Mouse (Mus musculus) forebrain, embryonic 16.5 days (tissue): ENCODE results near the gene Dct. TPM values are rescaled to one million over a fixed set of nuclear protein-coding genes. Genes with fewer than 3 reads are reported as not detected.

Source experiments
- ATAC-seq: fragments of 200-750 bp; cut with Nextera tagmentation; 2 replicates; pipeline ENCODE4 v1.8.0; 2017; ENCODE audit warnings: mild to moderate bottlenecking, moderate library complexity
- H3K27ac ChIP-seq: fragments of 300-500 bp; sonication (generic); 2 replicates; pipeline ENCODE4 v1.5.1; 2014; ENCODE audit warnings: low read length, control low read depth
- H3K27me3 ChIP-seq: fragments of 300-500 bp; sonication (generic); replicated peaks from 2 replicates; pipeline ENCODE4 v1.6.1; 2014; ENCODE audit warnings: low read length; ENCODE audit not compliant: control insufficient read depth, insufficient read depth
- H3K36me3 ChIP-seq: fragments of 300-500 bp; sonication (generic); 2 replicates; pipeline ENCODE4 v1.6.1; 2014; ENCODE audit not compliant: control insufficient read depth, insufficient read depth
- H3K4me1 ChIP-seq: fragments of 300-500 bp; sonication (generic); replicated peaks from 2 replicates; pipeline ENCODE4 v1.6.1; 2014; ENCODE audit warnings: low read length; ENCODE audit not compliant: control insufficient read depth, insufficient read depth
- H3K4me2 ChIP-seq: fragments of 300-500 bp; sonication (generic); 2 replicates; pipeline ENCODE4 v1.6.1; 2014; ENCODE audit warnings: mild to moderate bottlenecking, low read length, control low read depth
- H3K4me3 ChIP-seq: fragments of 300-500 bp; sonication (generic); replicated peaks from 2 replicates; pipeline ENCODE4 v1.5.1; 2014; ENCODE audit warnings: mild to moderate bottlenecking, low read length, control low read depth
- H3K9ac ChIP-seq: fragments of 300-500 bp; sonication (generic); replicated peaks from 2 replicates; pipeline ENCODE4 v1.6.1; 2014; ENCODE audit warnings: low read depth, low read length, control low read depth
- H3K9me3 ChIP-seq: fragments of 300-500 bp; sonication (generic); 2 replicates; pipeline ENCODE4 v1.6.1; 2016; ENCODE audit warnings: low read length; ENCODE audit not compliant: control insufficient read depth
- WGBS: fragments of 180-500 bp; shearing (Covaris S2); extraction: QIAGEN DNeasy Blood & Tissue Kit; methylation state at CpG from one replicate; pipeline ENCODE4 v1.1.7; 2014; 5-methylcytosine and 5-hydroxymethylcytosine counted together
- polyA plus RNA-seq: library from polyadenylated mRNA; unstranded; fragments of >200 nt; fragmentation: Nextera tagmentation; extraction: Ambion mirVana; gene quantifications from 2 replicates; pipeline ENCODE4 v1.2.1, GENCODE M21; 2015

The Dct gene
- polyA plus RNA-seq, 1 experiment from 2014 or later: 6.3 TPM

DNA sequence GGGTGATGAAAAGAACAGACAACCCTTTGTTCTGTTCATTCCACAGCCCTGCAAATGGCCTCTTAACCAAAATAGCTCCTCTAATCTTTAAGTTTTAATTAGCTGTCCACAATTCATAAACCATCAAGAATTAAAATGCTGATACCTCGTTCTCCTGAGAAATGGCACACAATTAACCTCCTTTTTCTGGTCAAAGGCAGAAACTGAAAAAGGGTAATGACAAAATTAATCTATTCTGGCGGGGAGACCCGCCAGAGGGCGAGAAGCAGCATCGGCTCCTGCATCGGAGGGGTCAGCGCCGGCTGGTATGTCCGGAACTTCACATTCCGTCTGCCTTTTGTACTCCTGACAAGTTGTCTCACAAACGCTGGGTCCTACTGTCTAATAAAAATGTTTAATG lies 28.6 kb upstream of the Dct start:
- Histone ChIP-seq H3K4me3 (no peak overlapping the region), H3K4me2 (no peak overlapping the region), H3K36me3 (no peaks in the 10 kb centered on the region), H3K4me1 (no peaks in the 10 kb centered on the region), H3K27me3 (no peaks in the 10 kb centered on the region), H3K9me3 (no peaks in the 10 kb centered on the region), H3K27ac (no peak overlapping the region), H3K9ac (no peak overlapping the region)
- ATAC-seq: no peak
- 4% methylated on average over 11 of the region's 11 CpGs for WGBS

- no peaks in the 10 kb centered on the region for H3K9me3 ChIP-seq
- no peak overlapping the region for H3K4me2 ChIP-seq
- H3K27ac ChIP-seq: no peak overlapping the region
- no peaks in the 10 kb centered on the region for H3K27me3 ChIP-seq
- no peak overlapping the region for H3K4me3 ChIP-seq
- H3K4me1 ChIP-seq: 0 out of 2 replicates have a peak, but pooled peaks cover 2% of the 10 kb centered on the region
- 59% methylated on average over 12 of the region's 12 CpGs for WGBS
- H3K36me3 ChIP-seq: no peaks in the 10 kb centered on the region
- peak; percentile 63 for ATAC-seq
- no peak overlapping the region for H3K9ac ChIP-seq
Observed at GRCm38 (mm10) chr14:118070100-118070499, 18.1 kb upstream of the Dct start.

GRCm38 (mm10) chr14:118069439-118070079 lies 17.5 kb upstream of the Dct start:
- Histone ChIP-seq H3K4me2 (no peak overlapping the region), H3K4me1 (0 out of 2 replicates have a peak, but pooled peaks cover 2% of the 10 kb centered on the region), H3K27me3 (no peaks in the 10 kb centered on the region), H3K36me3 (no peaks in the 10 kb centered on the region), H3K4me3 (no peak overlapping the region), H3K9me3 (no peaks in the 10 kb centered on the region), H3K27ac (no peak overlapping the region), H3K9ac (no peak overlapping the region)
- 79% methylated on average over 12 of the region's 12 CpGs for WGBS
- no peak for ATAC-seq

- H3K4me3 ChIP-seq: no peak overlapping the region
- H3K4me1 ChIP-seq: no peaks in the 10 kb centered on the region
- no peaks in the 10 kb centered on the region for H3K27me3 ChIP-seq
- H3K4me2 ChIP-seq: no peak overlapping the region
- no peak overlapping the region for H3K27ac ChIP-seq
- H3K36me3 ChIP-seq: no peaks in the 10 kb centered on the region
- no peaks in the 10 kb centered on the region for H3K9me3 ChIP-seq
- H3K9ac ChIP-seq: no peak overlapping the region
- peak; percentile 68; the same call in 1 of the 2 replicates for ATAC-seq
- WGBS: 79% methylated on average over 7 of the region's 7 CpGs
Observed at GRCm38 (mm10) chr14:118061766-118062432, 9.9 kb upstream of the Dct start.

DNA sequence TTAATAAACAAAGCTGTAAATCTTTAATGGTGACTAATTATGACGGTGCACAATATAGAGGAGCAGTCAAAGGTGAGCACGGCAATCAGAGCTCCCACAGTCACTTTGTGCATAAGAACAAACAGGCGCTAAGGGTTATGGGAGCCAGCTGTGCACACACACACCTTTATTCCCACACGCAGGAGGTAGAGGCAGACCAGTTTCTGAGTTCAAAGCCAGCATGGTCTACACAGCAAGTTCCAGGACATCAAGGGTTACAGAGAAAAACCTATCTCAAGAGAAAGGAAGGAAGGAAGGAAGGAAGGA lies 6.5 kb upstream of the Dct start:
- no peak overlapping the region for H3K27ac ChIP-seq
- 88% methylated on average over 4 of the region's 4 CpGs for WGBS
- no peaks in the 10 kb centered on the region for H3K27me3 ChIP-seq
- H3K9ac ChIP-seq: no peak overlapping the region
- H3K4me1 ChIP-seq: no peaks in the 10 kb centered on the region
- no peaks in the 10 kb centered on the region for H3K9me3 ChIP-seq
- H3K4me3 ChIP-seq: no peak overlapping the region
- ATAC-seq: no peak
- no peak overlapping the region for H3K4me2 ChIP-seq
- H3K36me3 ChIP-seq: no peaks in the 10 kb centered on the region

GRCm38 (mm10) chr14:118057696-118058580 lies 5.9 kb upstream of the Dct start:
- 89% methylated on average over 25 of the region's 25 CpGs for WGBS
- no peaks in the 10 kb centered on the region for H3K36me3 ChIP-seq
- no peaks in the 10 kb centered on the region for H3K27me3 ChIP-seq
- no peak overlapping the region for H3K27ac ChIP-seq
- H3K4me1 ChIP-seq: no peaks in the 10 kb centered on the region; the same call in 1 of the 2 replicates
- no peak overlapping the region for H3K4me3 ChIP-seq
- H3K9ac ChIP-seq: no peak overlapping the region
- no peak overlapping the region for H3K4me2 ChIP-seq
- no peaks in the 10 kb centered on the region for H3K9me3 ChIP-seq
- ATAC-seq: no peak

- H3K9ac ChIP-seq: no peak overlapping the region
- no peak overlapping the region; the same call in 1 of the 2 replicates for H3K4me2 ChIP-seq
- no peak overlapping the region for H3K27ac ChIP-seq
- no peaks in the 10 kb centered on the region for H3K9me3 ChIP-seq
- no peaks in the 10 kb centered on the region for H3K27me3 ChIP-seq
- ATAC-seq: peak; percentile 32
- H3K4me1 ChIP-seq: peaks cover 14% of the 10 kb centered on the region
- 25% methylated on average over 11 of the region's 11 CpGs for WGBS
- no peak overlapping the region for H3K4me3 ChIP-seq
- no peaks in the 10 kb centered on the region for H3K36me3 ChIP-seq
Observed at GRCm38 (mm10) chr14:118052770-118053169, 726 bp upstream of the Dct start.

- no peak for ATAC-seq
Observed at GRCm38 (mm10) chr14:118051396-118051795, 648 bp downstream of the Dct start.

DNA sequence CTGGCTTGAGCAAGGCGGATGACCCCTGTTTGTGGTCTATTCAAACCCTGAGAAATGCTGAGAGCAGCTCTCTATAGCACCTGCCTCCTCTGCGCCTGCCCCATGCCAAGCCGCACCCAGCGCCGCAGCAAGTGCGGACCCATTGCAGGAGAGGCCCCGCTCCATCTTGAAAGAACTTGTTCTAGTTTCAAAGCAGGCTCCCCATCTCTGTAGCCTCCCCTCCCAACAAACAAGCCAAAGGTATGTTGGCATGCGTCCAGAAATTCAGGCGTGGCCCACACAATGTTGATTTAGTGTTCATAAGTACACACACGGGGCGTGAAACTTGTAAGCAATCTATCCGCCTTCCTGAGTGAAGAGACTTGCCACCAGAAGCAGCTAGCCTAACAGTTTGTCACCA lies 1.1 kb downstream of the Dct start:
- Histone ChIP-seq H3K27ac (no peak overlapping the region), H3K9me3 (no peaks in the 10 kb centered on the region), H3K4me3 (no peak overlapping the region), H3K9ac (no peak overlapping the region), H3K4me1 (peaks cover 14% of the 10 kb centered on the region), H3K4me2 (no peak overlapping the region), H3K27me3 (no peaks in the 10 kb centered on the region), H3K36me3 (no peaks in the 10 kb centered on the region)
- WGBS: 65% methylated on average over 12 of the region's 12 CpGs
- no peak for ATAC-seq

More at GRCm38 (mm10) chr14:118051396-118051795, 648 bp downstream of the Dct start:
- Histone ChIP-seq H3K4me1 (peaks cover 14% of the 10 kb centered on the region), H3K27ac (peak overlapping the region; percentile 30; the same call in 1 of the 2 replicates), H3K9ac (no peak overlapping the region), H3K9me3 (no peaks in the 10 kb centered on the region), H3K27me3 (no peaks in the 10 kb centered on the region), H3K4me2 (no peak overlapping the region), H3K4me3 (no peak overlapping the region), H3K36me3 (no peaks in the 10 kb centered on the region)
- 50% methylated on average over 11 of the region's 11 CpGs for WGBS
